Mouse (Mus musculus) hindbrain, embryonic 16.5 days (tissue): ENCODE results near the gene Rasgrf1. TPM values are rescaled to one million over a fixed set of nuclear protein-coding genes. Genes with fewer than 3 reads are reported as not detected.

Experiments used
- ATAC-seq: fragments of 200-750 bp; cut with Nextera tagmentation; 2 replicates; pipeline ENCODE4 v1.8.0; 2017; ENCODE audit warnings: moderate TSS enrichment, moderate library complexity
- H3K27ac ChIP-seq: fragments of 300-500 bp; sonication (generic); 2 replicates; pipeline ENCODE4 v1.5.1; 2014; ENCODE audit warnings: low read depth, mild to moderate bottlenecking, control low read depth, low read length, moderate library complexity
- H3K27me3 ChIP-seq: fragments of 300-500 bp; sonication (generic); replicated peaks from 2 replicates; pipeline ENCODE4 v1.6.1; 2014; ENCODE audit warnings: low read length; ENCODE audit not compliant: control insufficient read depth, insufficient read depth
- H3K36me3 ChIP-seq: fragments of 300-500 bp; sonication (generic); 2 replicates; pipeline ENCODE4 v1.6.1; 2014; ENCODE audit warnings: mild to moderate bottlenecking, low read length, moderate library complexity, mixed read lengths; ENCODE audit not compliant: control insufficient read depth, insufficient read depth
- H3K4me1 ChIP-seq: fragments of 300-500 bp; sonication (generic); 2 replicates; pipeline ENCODE4 v1.6.1; 2014; ENCODE audit warnings: low read depth, low read length; ENCODE audit not compliant: control insufficient read depth, insufficient read depth
- H3K4me2 ChIP-seq: fragments of 300-500 bp; sonication (generic); 2 replicates; pipeline ENCODE4 v1.6.1; 2014; ENCODE audit warnings: mild to moderate bottlenecking, low read length, control low read depth, moderate library complexity
- H3K4me3 ChIP-seq: fragments of 300-500 bp; sonication (generic); 2 replicates; pipeline ENCODE4 v1.5.1; 2014; ENCODE audit warnings: mild to moderate bottlenecking, low read length, control low read depth, moderate library complexity
- H3K9ac ChIP-seq: fragments of 300-500 bp; sonication (generic); 2 replicates; pipeline ENCODE4 v1.6.1; 2014; ENCODE audit warnings: low read depth, mild to moderate bottlenecking, control low read depth, low read length, moderate library complexity
- H3K9me3 ChIP-seq: fragments of 300-500 bp; sonication (generic); 2 replicates; pipeline ENCODE4 v1.6.1; 2014; ENCODE audit warnings: mild to moderate bottlenecking, low read length, moderate library complexity; ENCODE audit not compliant: control insufficient read depth
- WGBS: fragments of 180-500 bp; shearing (Covaris S2); extraction: QIAGEN DNeasy Blood & Tissue Kit; methylation state at CpG from one replicate; pipeline ENCODE4 v1.1.7; 2014; 5-methylcytosine and 5-hydroxymethylcytosine counted together
- polyA plus RNA-seq: library from polyadenylated mRNA; unstranded; fragments of >200 nt; fragmentation: Nextera tagmentation; extraction: Ambion mirVana; gene quantifications from 2 replicates; pipeline ENCODE4 v1.2.1, GENCODE M21; 2015

Gene Rasgrf1
- polyA plus RNA-seq, 1 experiment from 2014 or later: 19.1 TPM

DNA sequence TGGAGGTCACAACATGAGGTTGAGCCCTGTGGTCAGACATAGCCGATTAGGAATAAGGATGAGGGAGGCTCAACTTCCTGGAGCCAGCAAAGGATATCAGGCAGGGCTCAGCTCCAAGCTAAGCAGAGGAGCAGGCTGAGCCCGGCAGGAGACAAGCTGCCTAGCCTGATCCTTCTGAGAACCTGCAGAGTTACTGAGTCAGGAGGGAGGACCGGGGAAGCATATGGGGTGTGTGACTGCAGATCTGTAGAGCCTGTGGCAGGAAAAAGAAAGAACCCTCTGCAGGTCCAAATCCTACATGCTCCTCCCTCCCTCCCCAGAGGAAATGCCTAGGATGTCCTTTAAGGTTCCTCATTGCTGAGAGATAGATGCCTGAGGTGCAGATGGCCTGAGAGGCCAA is 62.6 kb downstream of the Rasgrf1 start:
- no peaks in the 10 kb centered on the region for H3K36me3 ChIP-seq
- no peaks in the 10 kb centered on the region for H3K9me3 ChIP-seq
- no peak overlapping the region for H3K4me3 ChIP-seq
- no peak overlapping the region for H3K27ac ChIP-seq
- H3K4me1 ChIP-seq: no peaks in the 10 kb centered on the region; the same call in 1 of the 2 replicates
- H3K27me3 ChIP-seq: no peaks in the 10 kb centered on the region
- no peak overlapping the region for H3K4me2 ChIP-seq
- ATAC-seq: no peak
- no peak overlapping the region for H3K9ac ChIP-seq
- WGBS: 66% methylated on average over 3 of the region's 3 CpGs

DNA sequence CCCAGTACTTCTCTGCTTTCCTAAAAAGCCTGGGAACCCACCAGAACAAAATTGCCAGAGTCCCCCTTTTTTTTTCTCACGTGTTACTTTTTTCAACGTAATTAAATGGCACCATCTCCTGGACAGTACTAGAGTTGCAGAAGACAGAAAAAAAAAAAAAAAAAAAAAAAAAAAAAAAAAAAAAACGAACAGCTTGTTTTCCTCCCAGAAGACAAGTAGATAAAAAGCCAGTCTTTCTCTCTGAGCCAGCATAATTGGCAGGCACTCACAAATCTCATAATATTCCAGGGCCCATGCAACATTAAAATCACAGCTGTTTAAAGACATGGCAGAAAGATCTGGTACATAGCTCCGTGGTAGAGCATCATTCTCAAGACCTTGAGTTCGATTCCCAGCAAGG is 64.1 kb downstream of the Rasgrf1 start:
- Histone ChIP-seq H3K4me2 (no peak overlapping the region), H3K9me3 (no peaks in the 10 kb centered on the region), H3K9ac (no peak overlapping the region), H3K4me1 (no peaks in the 10 kb centered on the region; the same call in 1 of the 2 replicates), H3K27ac (peak overlapping the region; percentile 21; the same call in 1 of the 2 replicates), H3K36me3 (no peaks in the 10 kb centered on the region), H3K27me3 (no peaks in the 10 kb centered on the region), H3K4me3 (no peak overlapping the region)
- peak; percentile 44 for ATAC-seq
- WGBS: 32% methylated on average over 5 of the region's 5 CpGs

DNA sequence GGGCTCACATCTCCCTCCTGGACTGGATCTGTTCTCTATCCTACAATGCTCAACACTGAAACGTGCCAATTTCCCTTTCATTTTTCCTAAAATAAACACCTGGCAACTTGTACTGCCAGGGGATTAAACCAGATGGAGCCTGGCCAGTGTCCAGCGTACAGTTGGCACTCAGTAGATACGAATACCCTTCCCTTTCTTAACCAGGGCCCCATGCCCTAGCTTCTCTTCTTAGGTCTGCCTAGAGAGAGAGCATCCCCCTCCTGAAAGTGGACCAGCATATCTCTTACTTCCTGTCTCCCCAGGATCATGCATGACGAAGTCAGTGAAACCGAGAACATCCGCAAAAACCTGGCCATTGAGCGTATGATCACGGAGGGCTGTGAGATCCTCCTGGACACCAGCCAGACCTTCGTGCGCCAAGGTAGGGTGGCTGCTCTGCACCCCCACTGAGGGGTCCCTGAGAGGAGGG is 64.8 kb downstream of the Rasgrf1 start:
- Histone ChIP-seq H3K9me3 (no peaks in the 10 kb centered on the region), H3K27ac (no peak overlapping the region), H3K4me1 (no peaks in the 10 kb centered on the region; the same call in 1 of the 2 replicates), H3K36me3 (no peaks in the 10 kb centered on the region), H3K4me3 (no peak overlapping the region), H3K27me3 (no peaks in the 10 kb centered on the region), H3K4me2 (no peak overlapping the region), H3K9ac (no peak overlapping the region)
- 68% methylated on average over 10 of the region's 10 CpGs for WGBS
- ATAC-seq: peak; percentile 67

DNA sequence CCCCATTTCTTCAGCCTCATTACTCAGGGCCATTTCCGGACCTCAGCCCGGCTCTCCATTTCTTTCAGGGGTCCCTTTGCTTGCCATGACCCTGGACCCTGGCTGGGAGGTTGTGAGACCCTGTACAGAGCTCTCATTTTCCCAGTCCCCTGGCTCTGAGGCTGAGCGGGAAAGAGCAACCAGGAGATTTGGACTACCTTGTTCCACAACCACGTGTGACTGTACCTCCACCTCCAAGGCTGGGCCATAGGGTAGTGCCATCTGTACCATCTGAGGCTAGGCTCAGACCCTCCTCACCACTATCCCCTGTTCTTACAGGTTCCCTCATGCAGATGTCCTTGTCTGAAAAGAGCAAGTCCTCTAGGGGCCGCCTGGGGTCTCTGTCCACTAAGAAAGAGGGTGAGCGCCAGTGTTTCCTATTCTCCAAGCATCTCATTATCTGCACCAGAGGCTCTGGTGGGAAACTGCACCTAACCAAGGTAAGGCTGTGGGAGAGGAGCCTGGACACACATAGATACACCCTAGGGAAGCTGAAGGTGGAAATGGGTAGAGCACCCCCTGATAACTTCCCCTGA is 66.7 kb downstream of the Rasgrf1 start:
- Histone ChIP-seq H3K9me3 (no peaks in the 10 kb centered on the region), H3K9ac (no peak overlapping the region), H3K27ac (no peak overlapping the region), H3K27me3 (no peaks in the 10 kb centered on the region), H3K4me2 (no peak overlapping the region), H3K4me1 (no peaks in the 10 kb centered on the region; the same call in 1 of the 2 replicates), H3K36me3 (no peaks in the 10 kb centered on the region), H3K4me3 (no peak overlapping the region)
- ATAC-seq: no peak
- WGBS: 70% methylated on average over 6 of the region's 6 CpGs

DNA sequence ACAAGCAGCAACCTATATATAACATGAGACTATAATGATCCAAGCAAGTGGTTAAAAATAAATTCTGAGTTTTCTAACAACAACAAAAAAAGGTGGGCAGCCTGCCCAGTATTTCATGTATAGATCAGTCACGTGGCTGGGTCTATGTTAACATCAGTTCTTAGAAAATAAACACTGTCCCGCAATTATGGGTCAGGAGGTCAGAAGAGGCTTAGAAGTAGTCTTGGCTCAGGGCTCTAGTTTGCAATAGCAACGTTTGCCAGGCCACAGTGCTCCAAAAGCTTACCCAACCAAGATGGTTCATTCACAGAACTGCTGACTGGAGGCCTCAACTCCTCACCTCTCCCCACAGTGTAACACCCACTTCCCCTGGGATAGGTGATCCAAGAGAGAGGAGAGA is 69.5 kb downstream of the Rasgrf1 start:
- Histone ChIP-seq H3K9me3 (no peaks in the 10 kb centered on the region), H3K27me3 (no peaks in the 10 kb centered on the region), H3K27ac (no peak overlapping the region), H3K4me3 (no peak overlapping the region), H3K4me2 (no peak overlapping the region), H3K9ac (no peak overlapping the region), H3K4me1 (no peaks in the 10 kb centered on the region), H3K36me3 (no peaks in the 10 kb centered on the region)
- ATAC-seq: no peak
- WGBS: 34% methylated on average over 3 of the region's 3 CpGs

DNA sequence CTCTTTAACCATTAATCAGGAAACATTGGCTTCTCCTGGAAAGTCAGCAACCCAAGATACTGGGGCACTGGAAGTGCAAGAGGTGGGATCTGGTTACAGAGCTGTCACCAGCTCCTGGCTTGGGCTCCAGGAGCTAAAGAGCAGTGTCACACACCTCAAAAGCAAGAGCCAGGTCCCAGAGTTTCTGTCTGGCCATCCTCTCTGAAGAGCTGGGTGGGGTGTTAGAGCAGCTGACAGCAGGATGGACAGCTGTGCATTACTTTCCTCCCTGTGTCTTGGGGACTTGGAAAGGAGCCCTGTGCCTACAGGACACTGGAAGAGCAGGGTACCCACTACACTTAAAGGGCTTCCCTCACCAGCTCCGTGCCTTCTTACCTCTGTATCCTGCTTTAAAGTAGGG is 72.5 kb downstream of the Rasgrf1 start:
- no peak for ATAC-seq
- WGBS: 75% methylated on average over 1 of the region's 1 CpGs
- Histone ChIP-seq H3K4me2 (no peak overlapping the region), H3K9me3 (no peaks in the 10 kb centered on the region), H3K9ac (no peak overlapping the region), H3K36me3 (no peaks in the 10 kb centered on the region), H3K4me3 (no peak overlapping the region), H3K27me3 (no peaks in the 10 kb centered on the region), H3K27ac (no peak overlapping the region), H3K4me1 (no peaks in the 10 kb centered on the region)

DNA sequence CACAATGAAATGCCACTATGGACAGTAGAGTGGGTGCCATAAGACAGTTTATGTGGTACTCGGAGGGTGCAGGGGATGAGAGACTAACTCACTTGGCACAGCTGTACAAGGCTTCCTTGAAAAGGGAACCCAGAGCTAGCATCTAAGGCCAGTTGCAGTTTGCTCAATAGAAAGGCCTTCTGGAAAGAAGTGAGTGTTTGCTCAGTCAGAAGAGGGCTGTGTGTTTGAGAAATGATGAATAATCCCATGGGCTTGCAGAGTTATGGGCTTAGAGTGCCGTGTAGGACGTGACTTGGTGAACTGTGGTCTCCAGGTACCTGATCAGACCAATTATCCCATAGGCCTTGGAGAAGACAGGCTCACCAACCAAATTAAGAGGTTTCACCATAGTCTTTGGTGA is 78.3 kb downstream of the Rasgrf1 start:
- Histone ChIP-seq H3K9ac (no peak overlapping the region), H3K27ac (no peak overlapping the region), H3K27me3 (no peaks in the 10 kb centered on the region), H3K9me3 (no peaks in the 10 kb centered on the region), H3K36me3 (no peaks in the 10 kb centered on the region), H3K4me2 (no peak overlapping the region), H3K4me1 (no peaks in the 10 kb centered on the region), H3K4me3 (no peak overlapping the region)
- ATAC-seq: no peak
- 95% methylated on average over 3 of the region's 3 CpGs for WGBS

DNA sequence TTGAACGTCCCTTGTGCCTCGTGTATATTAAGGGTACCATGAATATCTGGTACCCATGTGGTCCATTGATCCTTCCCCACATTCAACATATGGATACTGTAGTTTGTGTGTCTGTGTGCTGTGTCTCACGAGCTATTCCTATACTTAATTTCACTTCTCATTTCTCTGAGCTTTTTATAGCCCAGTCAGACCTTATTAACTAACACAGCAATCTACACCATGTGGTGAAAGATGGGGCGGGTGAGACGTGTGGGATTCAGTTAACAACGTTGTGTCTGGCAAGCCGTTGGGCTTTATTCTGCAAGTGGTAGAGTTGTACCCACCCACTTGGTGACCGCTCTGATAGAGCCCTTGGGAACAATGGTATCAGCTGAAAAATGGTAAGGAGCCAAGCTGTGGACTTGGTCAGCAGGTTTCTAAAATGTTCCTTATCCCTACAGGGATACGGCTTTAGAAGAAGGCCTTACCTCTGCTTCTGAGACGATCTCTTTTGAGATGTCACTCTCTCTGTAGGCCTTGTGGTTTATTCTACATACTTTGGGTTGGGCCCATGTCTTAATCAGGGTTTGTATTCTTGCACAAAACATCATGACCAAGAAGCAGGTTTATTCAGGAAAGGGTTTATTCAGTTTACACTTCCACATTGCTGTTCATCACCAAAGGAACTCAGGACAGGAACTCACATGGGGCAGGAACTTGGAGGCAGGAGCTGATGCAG is 79.3 kb downstream of the Rasgrf1 start:
- no peak overlapping the region for H3K4me2 ChIP-seq
- no peak overlapping the region for H3K4me3 ChIP-seq
- no peak for ATAC-seq
- no peaks in the 10 kb centered on the region for H3K4me1 ChIP-seq
- H3K27me3 ChIP-seq: no peaks in the 10 kb centered on the region
- no peak overlapping the region for H3K9ac ChIP-seq
- H3K9me3 ChIP-seq: no peaks in the 10 kb centered on the region
- no peak overlapping the region for H3K27ac ChIP-seq
- no peaks in the 10 kb centered on the region for H3K36me3 ChIP-seq
- 85% methylated on average over 10 of the region's 10 CpGs for WGBS

DNA sequence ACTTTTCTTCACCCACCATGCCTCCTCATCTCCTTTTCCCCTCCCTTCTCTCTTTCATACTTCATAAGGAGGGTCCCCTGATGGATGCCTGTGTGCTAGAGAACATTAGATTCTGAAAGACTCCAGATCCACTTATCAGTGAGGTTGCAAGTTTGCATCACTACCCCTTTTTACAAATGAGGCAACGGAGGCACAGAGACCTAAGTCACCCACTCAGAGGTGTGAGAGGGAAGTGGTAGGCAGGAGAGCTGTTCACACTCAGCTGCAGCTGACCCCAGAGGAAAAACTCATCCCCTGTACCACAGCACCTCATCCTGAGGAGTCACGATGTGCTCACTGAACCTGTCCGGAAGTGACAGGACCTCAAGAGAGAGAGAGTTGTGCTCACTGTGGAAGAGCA is 96.7 kb downstream of the Rasgrf1 start:
- Histone ChIP-seq H3K4me2 (no peak overlapping the region), H3K9me3 (no peaks in the 10 kb centered on the region), H3K27me3 (no peaks in the 10 kb centered on the region), H3K4me3 (no peak overlapping the region), H3K27ac (no peak overlapping the region), H3K9ac (no peak overlapping the region), H3K36me3 (no peaks in the 10 kb centered on the region), H3K4me1 (no peaks in the 10 kb centered on the region)
- no peak for ATAC-seq
- WGBS: 90% methylated on average over 3 of the region's 3 CpGs
